Mouse (Mus musculus) spleen, adult 12 weeks (tissue): ENCODE results near the gene Bzw1.
A peak's percentile ranks its signal among the peaks of the same experiment; 100 is the strongest.

Source experiments
- DNase-seq: peaks from one replicate; pipeline ENCODE4 v3.0.0; 2022; ENCODE audit warnings: low spot score

Bzw1 gene

GRCm38 (mm10) chr1:58396179-58396578 lies 3.5 kb downstream of the Bzw1 start:
- DNase-seq, result no peak

- no peak for DNase-seq
These were observed 5.0 kb downstream of the Bzw1 start for GRCm38 (mm10) chr1:58397731-58398130.

GRCm38 (mm10) chr1:58401396-58401795 lies 8.7 kb downstream of the Bzw1 start:
- DNase-seq, result no peak

- no peak for DNase-seq
These were observed 11.0 kb downstream of the Bzw1 start for GRCm38 (mm10) chr1:58403745-58404144.

- no peak for DNase-seq
These were observed 14.6 kb downstream of the Bzw1 start for GRCm38 (mm10) chr1:58407321-58407720.

GRCm38 (mm10) chr1:58408141-58408540 lies 15.4 kb downstream of the Bzw1 start:
- DNase-seq, result no peak

GRCm38 (mm10) chr1:58409553-58410197 lies 17.0 kb downstream of the Bzw1 start:
- no peak for DNase-seq

GRCm38 (mm10) chr1:58410198-58410588 lies 17.5 kb downstream of the Bzw1 start:
- no peak for DNase-seq

GRCm38 (mm10) chr1:58410776-58411175 lies 18.1 kb downstream of the Bzw1 start:
- DNase-seq, result no peak

- no peak for DNase-seq
These were observed 22.7 kb downstream of the Bzw1 start for GRCm38 (mm10) chr1:58415442-58415841.

GRCm38 (mm10) chr1:58416048-58416447 lies 23.4 kb downstream of the Bzw1 start:
- no peak for DNase-seq

GRCm38 (mm10) chr1:58420032-58420431 lies 27.3 kb downstream of the Bzw1 start:
- DNase-seq, result no peak

- no peak for DNase-seq
These were observed 28.3 kb downstream of the Bzw1 start for GRCm38 (mm10) chr1:58420961-58421360.

GRCm38 (mm10) chr1:58422879-58423278 lies 30.2 kb downstream of the Bzw1 start:
- peak; percentile 53 for DNase-seq

- peak; percentile 96 for DNase-seq
These were observed 30.9 kb downstream of the Bzw1 start, which contains the start of gene Clk1 for GRCm38 (mm10) chr1:58423371-58424248. TSS of gene Clk1 (minus strand) at chr1:58424066.

- no peak for DNase-seq
These were observed 31.9 kb downstream of the Bzw1 start for GRCm38 (mm10) chr1:58424551-58424950.

- DNase-seq, result no peak
These were observed 52.0 kb downstream of the Bzw1 start for GRCm38 (mm10) chr1:58444691-58445090.

- DNase-seq, result peak; percentile 62
These were observed 52.5 kb downstream of the Bzw1 start, which contains the start of the genes Nif3l1 and Ppil3 for GRCm38 (mm10) chr1:58445143-58445722. TSS of gene Nif3l1 (plus strand) at chr1:58445151. TSS of gene Ppil3 (minus strand) at chr1:58445486.

GRCm38 (mm10) chr1:58445861-58446260 lies 53.2 kb downstream of the Bzw1 start:
- DNase-seq, result no peak

GRCm38 (mm10) chr1:58447766-58448165 lies 55.1 kb downstream of the Bzw1 start:
- DNase-seq, result no peak

GRCm38 (mm10) chr1:58448396-58448795 lies 55.7 kb downstream of the Bzw1 start:
- no peak for DNase-seq

- DNase-seq, result no peak
These were observed 61.6 kb downstream of the Bzw1 start for GRCm38 (mm10) chr1:58454316-58454715.
